Mouse (Mus musculus): Measurements from ENCODE around the gene Stab1.
A peak's percentile ranks its signal among the peaks of the same experiment; 100 is the strongest.

The Stab1 gene

DNA sequence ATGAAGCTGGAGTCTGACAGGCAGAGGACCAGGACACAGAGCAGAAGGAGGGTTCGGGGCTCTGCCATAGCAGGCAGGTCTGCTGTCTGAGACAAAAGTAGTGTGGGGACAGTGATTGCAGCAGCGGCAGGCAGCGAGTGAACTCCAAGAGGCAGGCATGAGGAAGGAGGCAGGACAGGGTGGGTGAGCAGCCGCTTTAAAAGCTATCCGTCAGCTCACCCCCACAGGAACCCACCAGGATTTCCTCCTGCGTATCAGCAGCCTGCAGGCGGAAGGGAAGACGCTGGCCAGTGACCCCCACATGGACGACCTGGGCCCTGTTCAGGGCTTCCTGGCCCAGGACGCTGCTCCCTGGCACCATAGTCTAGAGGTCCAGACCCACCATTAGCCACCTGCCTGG is at the start of gene Stab1:
Gene Stab1, minus strand, starts transcription at position 217 of the 400 bp plus-strand sequence.
- DNase-seq (ENCODE audit: low read depth), result no peak

DNA sequence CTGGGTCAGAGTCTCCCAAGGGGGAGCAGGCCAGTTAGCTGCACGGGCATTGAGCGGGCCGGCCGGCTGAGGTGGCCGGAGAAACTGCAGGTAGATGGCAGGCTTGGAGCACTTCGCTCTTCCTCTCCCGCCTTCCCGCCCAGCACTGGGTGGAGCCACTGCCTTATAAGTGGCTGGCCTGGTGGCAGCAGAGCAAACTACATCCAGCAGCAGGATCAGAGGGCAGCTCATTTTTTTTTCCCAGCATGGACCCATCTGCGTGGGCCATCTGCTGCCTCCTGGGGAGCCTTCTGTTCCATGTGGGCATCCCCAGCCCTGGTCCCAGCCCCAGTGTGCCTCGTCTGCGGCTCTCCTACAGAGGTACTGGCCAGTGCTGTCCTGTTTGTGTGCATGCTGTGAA is 49.2 kb upstream of the Stab1 start, which contains the start of gene Sema3g:
Gene Sema3g, plus strand, starts transcription at position 195 of the 400 bp plus-strand sequence.
- peak; percentile 47 for DNase-seq (ENCODE audit: low read depth)

DNA sequence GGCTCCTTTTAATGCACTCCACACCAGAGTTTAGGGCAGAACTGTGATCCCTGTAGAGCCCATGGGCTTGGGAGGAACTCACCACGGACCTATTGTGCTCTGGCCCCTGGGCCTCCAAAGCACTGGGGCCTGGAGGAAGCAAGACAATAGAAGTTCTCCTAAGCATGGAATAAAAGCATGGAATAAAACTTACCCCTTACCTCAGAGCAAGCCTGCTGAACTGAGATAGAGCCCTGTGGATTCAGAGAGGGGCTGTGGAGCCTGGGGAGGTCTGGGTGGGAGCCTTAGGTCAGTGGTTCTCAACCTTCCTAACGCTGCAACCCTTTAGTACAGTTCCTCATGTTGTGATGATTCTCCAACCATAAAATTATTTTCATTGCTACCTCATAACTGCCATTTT is 48.4 kb upstream of the Stab1 start, which contains the start of gene Nisch:
Gene Nisch, minus strand, starts transcription at position 101 of the 400 bp plus-strand sequence.
- DNase-seq (ENCODE audit: low read depth), result no peak

DNA sequence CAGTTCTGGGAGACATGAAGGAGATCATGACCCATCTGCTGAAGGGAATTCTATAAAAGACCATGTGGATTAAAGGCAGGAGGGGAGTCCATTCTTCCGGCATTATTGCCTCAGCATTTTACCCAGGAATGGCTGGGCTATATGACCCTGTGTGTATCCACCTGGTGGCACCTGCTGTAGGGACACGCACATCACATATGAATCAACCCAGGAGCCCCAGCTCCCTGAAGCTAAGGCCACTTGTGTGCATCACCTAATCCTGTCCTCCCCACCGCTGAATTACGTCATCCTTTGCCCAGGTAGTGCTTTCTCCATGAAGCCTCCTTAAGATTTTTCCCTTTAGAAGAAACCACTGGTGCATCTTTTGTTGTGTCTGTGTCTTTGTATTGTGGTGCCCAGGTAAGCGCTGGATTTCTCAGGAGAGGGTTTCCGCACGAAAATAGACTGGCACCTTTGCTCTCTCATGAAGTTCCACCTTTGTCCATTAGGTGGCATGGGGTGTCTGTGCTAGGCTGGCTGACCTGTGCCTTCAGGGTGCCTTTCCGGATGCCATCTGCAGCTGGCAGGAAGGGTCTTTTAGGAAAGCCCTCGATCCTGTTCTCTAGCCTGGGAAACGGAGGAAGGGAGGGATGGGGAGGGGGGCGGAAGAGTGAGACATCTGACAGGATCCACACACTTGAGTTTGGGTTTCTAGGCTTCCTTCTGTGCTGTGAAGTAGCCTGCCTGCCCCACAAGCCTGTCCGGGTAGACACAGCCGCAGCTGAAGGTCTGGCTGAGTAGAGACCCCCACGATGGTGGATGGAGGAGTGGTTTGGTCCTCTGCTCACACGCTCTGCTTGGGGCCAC is 46.9 kb upstream of the Stab1 start:
- peak; percentile 75 for DNase-seq (ENCODE audit: low read depth)

DNA sequence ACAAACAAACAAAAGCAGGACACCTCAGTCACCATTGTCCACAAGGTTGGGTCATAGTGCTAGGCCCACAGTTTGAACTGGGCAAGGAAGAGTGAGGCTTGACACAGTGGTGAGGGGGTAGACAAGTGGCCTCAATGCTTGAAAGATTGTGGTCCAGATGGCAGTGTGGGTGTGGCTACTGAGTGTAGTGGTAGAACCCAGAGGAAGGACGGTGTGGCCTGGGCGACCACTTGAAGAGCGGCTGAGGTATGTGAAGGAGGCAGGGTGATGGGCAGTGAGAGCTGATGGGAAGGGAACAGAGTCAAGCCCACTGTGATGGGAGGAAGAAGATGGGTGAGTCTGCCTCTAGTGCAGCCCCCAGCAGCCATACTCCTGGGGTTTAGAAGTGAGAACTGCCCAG is 46.2 kb upstream of the Stab1 start:
- DNase-seq (ENCODE audit: low read depth), result no peak

DNA sequence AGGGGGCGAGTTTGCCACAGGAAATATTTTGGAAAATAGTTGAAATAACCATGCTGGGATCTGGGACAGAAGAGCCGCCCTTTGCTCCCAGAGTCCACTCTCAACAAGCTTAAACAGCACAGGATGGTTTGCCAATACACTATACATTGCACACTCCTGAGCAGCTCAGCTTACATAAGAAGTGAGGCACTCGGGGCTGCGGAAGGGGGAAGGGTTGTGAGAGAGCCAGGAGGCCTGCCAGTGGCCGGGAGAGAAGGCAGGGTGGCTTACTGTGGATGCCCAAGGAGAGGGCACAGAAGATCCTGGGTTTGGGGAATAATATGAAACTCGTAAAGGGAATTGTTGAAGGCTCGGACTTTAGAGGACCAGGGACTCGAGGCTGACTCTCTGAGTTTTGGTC is 45.4 kb upstream of the Stab1 start:
- peak; percentile 34 for DNase-seq (ENCODE audit: low read depth)

DNA sequence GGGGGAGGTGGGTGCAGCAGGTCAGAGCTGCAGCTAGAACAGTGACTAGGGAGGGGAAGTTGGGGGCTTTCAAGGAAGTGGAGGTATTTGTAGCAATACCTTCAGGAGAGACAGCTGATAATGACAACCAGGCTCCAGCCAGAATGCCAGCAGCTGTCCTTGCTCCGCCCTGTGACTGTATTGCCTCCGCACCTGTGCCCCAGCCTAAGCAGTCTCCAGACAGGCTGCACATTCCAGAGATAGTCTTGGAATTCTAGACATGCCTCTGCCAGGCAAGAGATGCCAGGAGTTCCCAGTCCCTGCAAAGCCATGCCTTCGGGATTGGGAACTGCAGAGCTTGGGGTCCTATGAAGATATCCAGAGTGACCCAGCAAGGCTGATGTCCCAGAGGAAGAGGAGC is 44.1 kb upstream of the Stab1 start:
- DNase-seq (ENCODE audit: low read depth), result no peak

DNA sequence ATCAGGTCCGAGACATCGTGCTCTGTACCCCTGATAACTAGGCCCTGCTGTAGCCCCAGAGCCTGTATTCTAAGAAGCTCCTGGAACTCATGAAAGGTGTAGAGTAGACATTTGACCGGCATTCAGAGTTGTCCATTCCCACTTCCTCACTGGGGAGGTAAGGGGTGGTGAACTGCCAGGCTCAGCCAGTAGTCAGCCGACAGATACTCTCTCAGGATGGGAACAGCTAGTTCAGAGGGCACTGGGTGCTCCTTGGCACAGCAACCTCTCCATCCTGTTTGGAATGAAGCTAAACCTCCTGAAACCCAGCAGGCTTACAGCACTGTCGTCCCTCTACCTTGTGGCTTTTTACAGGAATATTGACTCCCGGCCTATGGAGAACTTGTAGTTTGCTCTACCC is 43.4 kb upstream of the Stab1 start:
- no peak for DNase-seq (ENCODE audit: low read depth)

DNA sequence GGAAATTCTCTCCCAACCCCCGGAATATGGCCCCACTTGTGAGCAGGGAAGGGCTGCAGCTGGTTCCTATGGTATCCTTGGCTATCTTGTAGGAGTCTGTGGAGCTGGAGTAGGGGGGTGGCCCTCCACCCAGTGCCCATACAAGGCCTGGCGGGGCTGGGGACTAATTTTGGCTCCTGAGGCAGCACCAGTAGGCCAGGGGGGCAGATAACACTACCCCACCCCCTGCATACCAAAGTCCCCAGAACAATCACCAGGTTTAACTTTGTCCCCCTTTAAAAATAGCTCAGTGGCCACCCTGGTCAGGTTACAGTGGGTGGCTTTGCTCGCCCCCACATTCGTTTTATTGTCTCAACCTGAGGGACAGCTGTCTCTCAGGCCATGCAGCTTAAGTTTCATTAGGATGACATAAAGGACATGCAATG is 40.7 kb upstream of the Stab1 start:
- no peak for DNase-seq (ENCODE audit: low read depth)

DNA sequence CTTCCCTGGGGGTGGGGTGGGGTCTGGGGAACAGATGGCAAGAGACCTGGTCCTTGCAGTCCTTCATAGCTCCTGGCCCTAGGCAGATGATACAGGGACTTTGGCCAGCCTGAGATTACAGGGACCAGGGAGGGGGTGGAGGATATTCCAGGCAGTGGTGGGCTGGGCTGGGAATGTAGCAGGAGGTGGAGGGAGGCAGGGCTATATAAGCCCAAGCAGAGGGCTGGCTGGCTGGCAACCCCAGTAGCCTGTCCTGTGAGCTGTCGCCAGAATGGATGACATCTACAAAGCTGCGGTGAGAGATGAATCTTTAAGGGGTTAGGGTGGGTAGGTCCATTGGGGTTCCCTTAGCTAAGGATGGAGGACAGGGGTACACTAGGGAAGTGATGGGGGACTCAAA is 39.6 kb upstream of the Stab1 start, which contains the start of gene Tnnc1:
Gene Tnnc1, plus strand, starts transcription at position 229 of the 400 bp plus-strand sequence.
- no peak for DNase-seq (ENCODE audit: low read depth)

DNA sequence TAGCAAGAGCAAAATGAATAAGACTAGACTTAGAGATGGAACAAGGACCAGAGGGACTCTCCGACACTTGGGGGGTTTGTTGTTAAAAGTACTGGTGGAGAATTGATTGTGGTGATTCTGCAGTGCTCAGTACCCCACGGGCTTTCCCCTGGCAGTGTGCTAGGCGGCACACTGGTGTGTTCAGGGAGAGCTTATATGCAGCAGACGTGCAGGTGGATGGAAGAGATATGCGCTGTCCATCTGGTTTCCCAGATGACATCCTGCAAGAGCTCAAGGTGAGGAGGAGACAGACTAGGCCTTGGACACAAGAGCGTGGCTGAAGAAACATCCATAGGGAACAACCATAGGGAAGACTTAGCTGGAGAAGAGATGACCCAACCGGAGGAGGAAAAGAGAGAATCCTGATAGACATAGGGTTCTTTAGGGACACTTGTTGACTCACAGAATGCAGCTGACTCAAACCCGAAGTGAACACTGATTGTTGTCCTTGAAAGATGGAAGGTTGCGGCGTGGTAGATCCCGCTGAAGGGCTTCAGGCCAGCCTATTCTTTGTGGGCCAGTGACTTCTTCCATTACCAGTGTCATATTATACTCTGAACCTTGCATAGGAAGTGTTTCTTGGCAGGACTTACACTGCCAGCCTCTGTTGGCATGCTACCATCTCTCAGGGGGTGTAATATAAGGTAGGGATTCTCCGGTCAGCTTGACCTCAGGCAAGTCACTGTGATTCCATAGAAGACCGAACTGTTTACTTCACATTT is 38.8 kb upstream of the Stab1 start:
- peak; percentile 12 for DNase-seq (ENCODE audit: low read depth)

DNA sequence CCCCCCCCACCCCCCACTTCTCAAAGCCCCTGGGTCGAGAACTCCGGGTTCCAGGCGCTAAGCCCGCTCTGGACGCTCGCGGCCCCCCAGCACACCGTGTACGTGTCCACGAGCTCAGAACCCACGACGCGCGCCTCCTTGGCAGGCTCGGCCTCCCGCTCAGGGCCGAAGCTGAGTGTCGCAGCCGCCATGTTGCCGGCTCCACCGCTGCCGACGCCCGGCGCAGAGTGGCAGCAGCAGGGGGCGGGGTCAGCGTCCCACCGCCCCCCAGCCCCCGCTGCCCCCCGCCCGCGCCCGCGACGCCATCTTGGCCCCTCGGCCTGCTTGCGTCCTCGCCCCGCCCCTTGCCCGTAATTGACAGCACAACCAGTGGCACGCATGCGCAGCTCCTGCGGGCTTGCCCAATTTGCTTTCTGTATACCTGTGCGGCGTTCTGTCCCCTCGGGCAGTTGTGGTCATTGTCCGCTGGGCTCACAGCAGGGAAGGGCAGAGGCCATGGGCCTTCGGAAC is 38.1 kb upstream of the Stab1 start:
- DNase-seq (ENCODE audit: low read depth), result peak; percentile 96

DNA sequence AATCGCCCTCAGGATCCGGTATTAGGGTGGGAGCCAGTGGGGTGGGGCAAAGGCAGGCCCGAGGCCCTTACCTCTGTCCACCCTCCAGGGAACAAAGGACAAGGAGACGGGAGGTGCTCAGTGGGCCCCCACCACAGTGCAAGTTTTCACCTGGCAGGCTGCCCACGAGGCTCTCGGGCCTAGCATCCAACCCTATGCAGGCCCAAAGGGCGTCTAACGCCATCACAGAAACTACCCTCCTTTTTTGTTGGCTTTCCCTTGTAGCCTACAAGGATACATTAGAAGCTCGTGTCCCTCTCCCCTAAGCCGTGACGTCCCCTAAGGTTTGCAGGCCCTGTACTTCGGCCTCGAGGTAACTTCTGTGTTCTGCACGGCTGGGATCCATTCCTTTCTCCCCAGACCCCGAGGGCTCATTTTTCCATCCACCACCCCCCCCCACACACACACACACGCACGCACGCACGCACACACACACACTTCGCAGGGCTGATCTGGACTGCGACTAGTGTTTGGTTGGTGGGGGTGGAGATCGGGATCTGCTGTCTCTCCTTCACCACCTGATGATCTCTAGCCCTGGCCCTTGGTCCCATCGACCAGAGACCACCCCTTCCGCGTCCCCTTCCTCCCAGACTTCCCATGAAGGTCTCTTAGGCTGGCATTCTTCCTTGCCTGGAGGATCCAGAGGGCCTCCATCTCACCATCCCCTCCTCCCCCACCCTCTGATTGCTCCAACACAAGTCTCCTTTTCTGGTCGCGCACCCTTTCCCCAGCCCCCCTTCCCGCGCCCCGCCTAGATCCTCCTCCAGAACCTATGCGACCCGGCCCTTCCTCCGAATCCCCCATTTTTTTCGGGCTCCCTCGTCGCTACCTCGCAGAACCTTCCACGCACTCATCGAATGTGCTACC is 37.4 kb upstream of the Stab1 start:
- peak; percentile 71 for DNase-seq (ENCODE audit: low read depth)

DNA sequence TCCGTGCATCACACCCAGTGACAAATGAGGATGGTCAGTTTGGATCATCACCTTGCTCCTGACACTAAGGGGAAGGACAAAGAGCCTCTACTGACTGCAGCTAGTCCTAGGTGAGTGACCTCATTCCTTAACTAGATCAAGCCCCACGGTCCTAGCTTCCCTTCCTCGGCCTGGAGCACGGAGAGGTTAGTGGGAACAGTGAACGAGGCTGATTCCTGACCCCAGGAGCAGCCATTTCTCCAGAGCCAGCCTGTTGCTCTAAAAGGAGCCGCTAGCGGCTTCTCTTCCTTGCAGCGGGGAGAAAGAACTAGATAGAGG is 36.8 kb upstream of the Stab1 start:
- DNase-seq (ENCODE audit: low read depth), result no peak

DNA sequence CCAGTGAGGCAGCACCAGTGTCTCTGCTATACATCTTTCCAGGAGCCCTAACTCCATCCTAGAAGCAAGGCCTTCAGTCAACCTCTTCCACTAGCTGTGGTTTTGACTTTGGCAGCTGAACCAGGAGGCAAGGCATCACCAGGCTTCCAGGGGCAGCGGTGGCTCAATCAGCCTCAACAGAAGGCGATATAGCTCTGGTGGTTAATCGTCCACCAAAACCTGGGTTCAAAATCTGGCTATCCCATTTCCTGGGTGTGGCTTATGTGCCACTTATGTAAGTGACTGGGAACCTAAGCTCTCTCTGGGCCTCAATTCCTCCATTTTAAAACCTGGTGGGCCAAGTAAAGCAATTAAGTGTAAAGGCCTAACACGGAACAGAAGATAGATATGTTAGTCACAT is 36.4 kb upstream of the Stab1 start:
- DNase-seq (ENCODE audit: low read depth), result peak; percentile 34

DNA sequence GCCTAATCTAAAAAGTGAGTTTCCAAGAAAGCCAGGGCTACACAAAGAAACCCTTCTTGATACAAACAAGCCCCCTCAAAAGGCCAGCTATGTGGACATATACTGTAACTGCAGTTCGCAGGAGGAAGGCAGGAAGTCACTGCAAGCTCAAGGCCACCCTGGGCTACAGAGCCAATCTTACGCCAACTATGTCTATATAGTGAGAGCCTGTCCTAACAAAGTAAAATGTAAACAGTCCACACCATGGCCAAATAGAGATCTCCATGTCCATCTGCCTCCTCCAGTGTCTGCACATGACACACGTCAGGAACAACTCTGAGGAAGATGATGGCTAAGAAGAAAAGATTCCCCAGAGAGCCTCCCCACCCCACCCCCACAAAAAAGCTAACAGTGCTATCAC is 31.6 kb upstream of the Stab1 start:
- DNase-seq (ENCODE audit: low read depth), result no peak

DNA sequence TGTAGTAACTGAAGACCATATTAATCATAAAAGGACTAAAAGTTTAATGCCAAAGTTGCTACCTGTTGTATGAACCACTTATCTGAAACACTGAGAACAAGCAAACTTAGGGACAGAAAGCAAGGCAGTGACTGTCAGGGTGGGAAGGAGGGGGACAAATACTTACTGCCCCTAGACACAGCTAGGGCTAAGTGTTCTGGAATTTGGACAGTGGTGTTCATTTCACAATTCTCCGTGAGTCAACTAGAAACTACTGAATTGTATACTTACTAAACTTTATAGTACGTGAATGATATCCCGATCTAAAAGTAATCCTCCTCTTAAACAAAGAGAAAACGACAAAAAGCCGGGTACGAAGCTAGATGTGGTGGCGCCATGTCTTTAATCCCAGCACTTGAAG is 31.2 kb upstream of the Stab1 start:
- DNase-seq (ENCODE audit: low read depth), result no peak

DNA sequence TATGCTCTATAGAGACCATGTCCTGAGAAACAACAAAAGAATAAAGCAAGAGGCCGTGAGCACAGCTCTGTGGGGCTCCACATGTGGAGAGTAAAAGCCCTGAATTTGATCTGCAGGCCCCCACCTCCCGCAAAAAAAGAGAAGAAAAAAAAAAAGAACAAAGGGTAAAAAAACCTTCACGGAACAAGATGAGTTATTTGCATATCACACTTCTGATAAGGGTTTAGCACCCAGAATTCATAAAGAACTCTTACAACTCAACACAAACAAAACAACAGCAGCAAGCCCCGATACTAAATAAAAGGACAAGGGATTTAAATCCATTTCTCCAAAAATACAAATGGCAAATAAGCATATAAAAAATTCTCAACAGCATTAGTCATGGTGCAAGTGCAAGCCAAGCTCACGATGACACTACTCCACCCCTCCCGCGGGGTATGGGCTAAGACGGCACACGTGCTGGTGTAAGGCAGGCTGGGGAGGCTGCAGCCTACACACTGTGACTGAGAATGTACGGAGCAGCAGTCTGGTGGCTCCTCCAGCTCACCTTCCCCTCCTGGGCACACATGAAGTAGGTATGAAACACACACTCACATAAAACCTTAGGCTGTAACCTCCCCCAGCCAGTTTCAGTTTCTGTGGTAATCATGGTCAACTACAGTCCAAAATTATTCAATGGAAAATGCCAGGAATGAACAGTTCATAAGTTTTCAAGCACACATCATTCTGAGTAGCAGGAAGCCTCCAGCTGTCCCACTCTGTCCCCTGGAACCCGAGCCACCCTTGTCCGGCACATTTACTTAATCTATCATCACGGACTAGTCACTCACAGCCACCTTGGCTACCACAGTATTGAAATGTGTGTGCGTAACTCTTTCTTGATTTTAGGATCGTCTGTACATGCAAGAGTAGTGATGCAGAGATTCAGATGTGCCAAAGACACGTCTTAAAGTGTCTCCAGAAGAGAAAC is 29.4 kb upstream of the Stab1 start:
- DNase-seq (ENCODE audit: low read depth), result peak; percentile 86

DNA sequence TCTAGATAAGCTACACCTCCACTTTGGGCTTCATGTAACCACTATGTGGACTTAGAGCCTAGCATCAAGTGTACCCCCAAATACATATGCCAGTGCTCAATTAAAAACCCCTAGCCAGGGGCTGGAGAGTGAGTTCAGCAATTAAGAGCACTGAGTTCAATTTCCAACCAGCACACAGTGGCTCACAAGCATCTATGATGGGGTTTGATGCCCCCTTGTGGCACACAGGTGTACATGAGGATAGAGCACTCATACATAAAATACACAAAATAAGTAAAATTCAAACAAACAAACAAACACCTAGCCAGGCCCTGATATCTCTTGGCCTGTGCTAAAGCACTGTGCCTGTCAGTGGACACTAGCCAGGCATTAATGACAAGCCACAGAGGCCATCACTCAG is 27.5 kb upstream of the Stab1 start:
- peak; percentile 52 for DNase-seq (ENCODE audit: low read depth)

DNA sequence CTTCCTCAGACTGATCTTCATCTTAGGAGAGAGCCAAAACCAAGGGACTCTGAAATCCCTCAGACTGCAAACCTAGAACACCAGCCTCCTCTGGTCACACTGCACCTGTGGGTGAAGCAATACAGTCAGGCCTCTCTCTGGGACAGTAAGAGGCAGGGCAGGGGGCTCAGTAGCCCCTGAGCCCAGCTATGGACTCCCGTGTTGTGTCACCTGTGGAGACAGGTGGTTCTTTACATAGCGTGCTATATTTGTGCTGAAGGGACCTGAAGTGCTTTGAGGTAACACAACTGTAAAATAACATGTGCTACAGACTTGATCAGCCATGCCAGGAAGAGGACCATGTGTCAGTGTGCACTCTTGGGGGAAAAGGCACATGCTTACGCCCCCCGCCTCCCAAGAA is 27.1 kb upstream of the Stab1 start:
- no peak for DNase-seq (ENCODE audit: low read depth)

Data from NIH3T3 (cell line).